In the genomic region with DNA sequence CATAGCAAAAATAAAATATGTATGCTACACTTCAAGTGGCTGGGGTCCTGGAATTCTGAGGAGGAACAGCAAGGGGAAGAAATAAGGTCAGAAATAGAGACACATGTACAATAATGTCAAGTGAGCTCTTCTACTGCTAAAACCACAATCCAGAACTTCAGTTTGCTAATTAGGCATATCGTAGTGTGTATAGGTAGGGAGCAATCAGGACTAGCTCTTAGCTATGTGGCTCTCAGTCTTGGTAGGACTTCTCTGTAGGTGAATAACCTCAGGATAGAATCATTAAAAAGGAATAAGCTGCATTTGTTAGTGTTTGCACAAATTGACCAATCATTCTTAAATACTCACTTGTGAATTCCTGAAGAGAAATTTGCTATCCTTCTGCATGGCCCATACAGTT, we compare ENCODE assay signal across 20 mouse cellular contexts. TPM values are rescaled to one million over a fixed set of nuclear protein-coding genes. Genes with fewer than 3 reads are reported as not detected.
DNase-seq lines count a peak whose midpoint lies in the region; ATAC-seq and TF ChIP-seq lines count a peak whose summit lies in the region.
"Not testable (repeated sequence)": the region's sequence is repeated elsewhere in the genome, so short reads cannot be mapped to it uniquely, and the experiment has no call there.
"Had no signal": no experiment of that assay in that cellular context is flagged by ENCODE, and none has a peak within 500 bp of the region (broad histone marks: within the 10 kb centered on the region; RNA-seq: fewer than 3 reads in every experiment).

No protein-coding gene starts in this region.

- POLR2A ChIA-PET in Patski (lab: Charles Lee) = not testable (repeated sequence)

- WGBS in hindbrain, postnatal 0 days = no CpG with 5 or more reads among the region's 1 CpGs
- no CpG with 5 or more reads among the region's 1 CpGs for WGBS in limb, embryonic 15.5 days
- WGBS in midbrain, embryonic 15.5 days = no CpG with 5 or more reads among the region's 1 CpGs

- H3K4me2 ChIP-seq in hindbrain, postnatal 0 days (ENCODE audit: low read depth, low read length); limb, embryonic 15.5 days; midbrain, embryonic 15.5 days: not testable (repeated sequence)

- not testable (repeated sequence) for H3K4me3 ChIP-seq in hindbrain, postnatal 0 days (ENCODE audit: low read length); limb, embryonic 15.5 days; midbrain, embryonic 15.5 days

- in situ Hi-C loops in Patski (cut with MboI; ENCODE audit: low pct_unique_long_range_greater_than_20kb) = not testable (repeated sequence)

- H3K4me1 ChIP-seq in hindbrain, postnatal 0 days (ENCODE audit: insufficient read depth, low read length); limb, embryonic 15.5 days; midbrain, embryonic 15.5 days: not testable (repeated sequence)

- not testable (repeated sequence) for H3K27me3 ChIP-seq in Patski; hindbrain, postnatal 0 days (ENCODE audit: insufficient read depth, low read length); limb, embryonic 15.5 days; midbrain, embryonic 15.5 days (replicated peaks)

- TF ChIP-seq CTCF in Patski (IDR thresholded peaks at IDR 0.05); hindbrain, postnatal 0 days (IDR thresholded peaks at IDR 0.05; ENCODE audit: low read depth): not testable (repeated sequence)

- H3K9ac ChIP-seq in hindbrain, postnatal 0 days (replicated peaks; ENCODE audit: low read length); limb, embryonic 15.5 days; midbrain, embryonic 15.5 days: not testable (repeated sequence)

- H3K9me3 ChIP-seq in hindbrain, postnatal 0 days (ENCODE audit: low read length); limb, embryonic 15.5 days; midbrain, embryonic 15.5 days: not testable (repeated sequence)

- not testable (repeated sequence) for H3K27ac ChIP-seq in hindbrain, postnatal 0 days; limb, embryonic 15.5 days; midbrain, embryonic 15.5 days

- not testable (repeated sequence) for DNase-seq in Patski (ENCODE audit: low read depth, low spot score); hindbrain, postnatal 0 days (ENCODE audit: low spot score)

- CTCF ChIA-PET in Patski (lab: Charles Lee) = not testable (repeated sequence)

- ATAC-seq in Patski = peak; percentile 28
- 0 out of 2 replicates have a peak, but pooled peaks have one; percentile 25 for ATAC-seq in granulocyte monocyte progenitor cell, adult 5-6 weeks (replicated peaks; ENCODE audit: poor library complexity, severe bottlenecking)
- peak; percentile 19; the same call in 1 of the 2 replicates for ATAC-seq in hindbrain, postnatal 0 days
- 0 out of 2 replicates have a peak, but pooled peaks have one; percentile 14 for ATAC-seq in limb, embryonic 15.5 days (ENCODE audit: insufficient number of reproducible peaks, low FRiP score, low TSS enrichment, low read depth)
- peak; percentile 50; the same call in 1 of the 2 replicates for ATAC-seq in midbrain, embryonic 15.5 days (replicated peaks)

- H3K36me3 ChIP-seq in hindbrain, postnatal 0 days (ENCODE audit: insufficient read depth, low read length); limb, embryonic 15.5 days; midbrain, embryonic 15.5 days (replicated peaks): not testable (repeated sequence)

RNA-seq across cellular contexts. Expression of a gene that starts 11.2 kb away (rescaled TPM):
- polyA plus RNA-seq in Patski (2021) = not detected
- not detected in 2 replicates for total RNA-seq in granulocyte monocyte progenitor cell, adult 5-6 weeks (2014; fragmentation: Nextera tagmentation)
- not detected in 2 replicates for total RNA-seq in granulocyte monocyte progenitor cell, adult 5-6 weeks (2017)
- not detected in 2 replicates for total RNA-seq in hindbrain, postnatal 0 days (2014; rRNA removed)
- not detected in 2 replicates for polyA plus RNA-seq in hindbrain, postnatal 0 days (2015; fragmentation: Nextera tagmentation; extraction: Ambion mirVana)
- polyA plus RNA-seq in limb, embryonic 15.5 days (2015; fragmentation: Nextera tagmentation; extraction: Ambion mirVana) = 0.26 and 1.0 TPM in 2 replicates
- not detected in 2 replicates for polyA plus RNA-seq in midbrain, embryonic 15.5 days (2015; fragmentation: Nextera tagmentation; extraction: Ambion mirVana)
- total RNA-seq: adrenal gland, adult 2 months; adrenal gland, postnatal 10 days; adrenal gland, postnatal 25 days; adrenal gland, postnatal 4 days; CH12.LX; common myeloid progenitor, adult 5-6 weeks had no signal
- polyA plus RNA-seq: adrenal gland, adult 2 months; CD4-positive, CD25-positive, alpha-beta regulatory T cell, adult 4 months; embryonic facial prominence, embryonic 11.5 days; embryonic facial prominence, embryonic 13.5 days; erythroblast, embryonic 14.5 days; forebrain, embryonic 10.5 days; forebrain, embryonic 12.5 days; forebrain, embryonic 14.5 days; forebrain, embryonic 16.5 days; G1E had no signal

RNA-seq across cellular contexts. Expression of a gene that starts 42.4 kb away (rescaled TPM):
- not detected for polyA plus RNA-seq in Patski (2021)
- not detected in 2 replicates for total RNA-seq in granulocyte monocyte progenitor cell, adult 5-6 weeks (2014; fragmentation: Nextera tagmentation)
- not detected in 2 replicates for total RNA-seq in granulocyte monocyte progenitor cell, adult 5-6 weeks (2017)
- not detected in 2 replicates for total RNA-seq in hindbrain, postnatal 0 days (2014; rRNA removed)
- polyA plus RNA-seq in hindbrain, postnatal 0 days (2015; fragmentation: Nextera tagmentation; extraction: Ambion mirVana) = 0.24 and 0.44 TPM in 2 replicates
- 0.91 and 3.6 TPM in 2 replicates for polyA plus RNA-seq in limb, embryonic 15.5 days (2015; fragmentation: Nextera tagmentation; extraction: Ambion mirVana)
- 0.22 TPM in 1 of 2 replicates, not detected in the other for polyA plus RNA-seq in midbrain, embryonic 15.5 days (2015; fragmentation: Nextera tagmentation; extraction: Ambion mirVana)
- total RNA-seq: adrenal gland, adult 2 months; adrenal gland, postnatal 10 days; adrenal gland, postnatal 25 days; adrenal gland, postnatal 4 days; CH12.LX; common myeloid progenitor, adult 5-6 weeks; G1E had no signal
- polyA plus RNA-seq: adrenal gland, adult 2 months; CD4-positive, CD25-positive, alpha-beta regulatory T cell, adult 4 months; embryonic facial prominence, embryonic 11.5 days; embryonic facial prominence, embryonic 13.5 days; erythroblast, embryonic 14.5 days; forebrain, embryonic 10.5 days; forebrain, embryonic 12.5 days; forebrain, embryonic 14.5 days; forebrain, embryonic 16.5 days; G1E had no signal

RNA-seq across cellular contexts. Expression of a gene that starts 58.3 kb away (rescaled TPM):
- polyA plus RNA-seq in Patski (2021) = 0.19 TPM
- total RNA-seq in granulocyte monocyte progenitor cell, adult 5-6 weeks (2014; fragmentation: Nextera tagmentation) = not detected in 2 replicates
- not detected in 2 replicates for total RNA-seq in granulocyte monocyte progenitor cell, adult 5-6 weeks (2017)
- not detected in 2 replicates for total RNA-seq in hindbrain, postnatal 0 days (2014; rRNA removed)
- polyA plus RNA-seq in hindbrain, postnatal 0 days (2015; fragmentation: Nextera tagmentation; extraction: Ambion mirVana) = not detected in 2 replicates
- 10.6 and 16.9 TPM in 2 replicates for polyA plus RNA-seq in limb, embryonic 15.5 days (2015; fragmentation: Nextera tagmentation; extraction: Ambion mirVana)
- polyA plus RNA-seq in midbrain, embryonic 15.5 days (2015; fragmentation: Nextera tagmentation; extraction: Ambion mirVana) = not detected in 2 replicates
- total RNA-seq: adrenal gland, adult 2 months; adrenal gland, postnatal 10 days; adrenal gland, postnatal 25 days; adrenal gland, postnatal 4 days; CH12.LX; common myeloid progenitor, adult 5-6 weeks had no signal
- polyA plus RNA-seq: CD4-positive, CD25-positive, alpha-beta regulatory T cell, adult 4 months; embryonic facial prominence, embryonic 11.5 days; embryonic facial prominence, embryonic 13.5 days; forebrain, embryonic 10.5 days; forebrain, embryonic 12.5 days; forebrain, embryonic 14.5 days; forebrain, embryonic 16.5 days; G1E had no signal

RNA-seq across cellular contexts. Expression of a gene that starts 58.4 kb away (rescaled TPM):
- polyA plus RNA-seq in Patski (2021) = not detected
- total RNA-seq in granulocyte monocyte progenitor cell, adult 5-6 weeks (2014; fragmentation: Nextera tagmentation) = not detected in 2 replicates
- not detected in 2 replicates for total RNA-seq in granulocyte monocyte progenitor cell, adult 5-6 weeks (2017)
- not detected in 2 replicates for total RNA-seq in hindbrain, postnatal 0 days (2014; rRNA removed)
- not detected in 2 replicates for polyA plus RNA-seq in hindbrain, postnatal 0 days (2015; fragmentation: Nextera tagmentation; extraction: Ambion mirVana)
- polyA plus RNA-seq in limb, embryonic 15.5 days (2015; fragmentation: Nextera tagmentation; extraction: Ambion mirVana) = 0.21 and 0.27 TPM in 2 replicates
- polyA plus RNA-seq in midbrain, embryonic 15.5 days (2015; fragmentation: Nextera tagmentation; extraction: Ambion mirVana) = not detected in 2 replicates
- total RNA-seq: adrenal gland, adult 2 months; adrenal gland, postnatal 10 days; adrenal gland, postnatal 25 days; adrenal gland, postnatal 4 days; CH12.LX; common myeloid progenitor, adult 5-6 weeks; G1E had no signal
- polyA plus RNA-seq: adrenal gland, adult 2 months; CD4-positive, CD25-positive, alpha-beta regulatory T cell, adult 4 months; embryonic facial prominence, embryonic 11.5 days; embryonic facial prominence, embryonic 13.5 days; erythroblast, embryonic 14.5 days; forebrain, embryonic 10.5 days; forebrain, embryonic 12.5 days; forebrain, embryonic 14.5 days; forebrain, embryonic 16.5 days; G1E had no signal
